Mouse (Mus musculus) testis, adult 2 months (tissue): ENCODE results near the gene Txndc15.

Source experiments
- CTCF ChIP-seq: fragments of 200-500 bp; IDR thresholded peaks from 2 replicates; pipeline ENCODE4 v1.5.1; 2012; ENCODE audit warnings: low read depth, mild to moderate bottlenecking, inconsistent platforms, low read length, moderate library complexity; ENCODE audit not compliant: control insufficient read depth, insufficient read depth, insufficient replicate concordance
- POLR2A ChIP-seq: fragments of 200-500 bp; IDR thresholded peaks from 2 replicates; pipeline ENCODE4 v1.6.1; 2012; ENCODE audit warnings: low read depth, mild to moderate bottlenecking, inconsistent platforms, low read length, moderate library complexity; ENCODE audit not compliant: control insufficient read depth

DNA sequence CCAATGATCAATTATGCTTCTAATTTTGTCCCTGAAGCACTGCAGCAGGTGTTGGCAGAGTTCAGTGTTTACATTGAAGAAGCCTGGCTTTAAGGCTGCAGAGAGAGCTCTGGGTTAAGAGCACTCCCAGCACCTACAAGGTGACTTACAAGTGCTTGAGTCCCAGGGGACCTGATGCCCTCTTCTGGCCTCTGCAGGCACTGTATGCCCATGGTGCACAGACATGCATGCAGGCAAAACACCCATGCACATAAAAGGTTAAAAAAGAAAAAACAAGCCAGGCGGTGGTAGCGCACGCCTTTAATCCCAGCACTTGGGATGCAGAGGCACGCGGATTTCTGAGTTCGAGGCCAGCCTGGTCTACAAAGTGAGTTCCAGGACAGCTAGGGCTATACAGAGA is 43.2 kb downstream of the Txndc15 start:
- no peak for TF ChIP-seq POLR2A
- no peak for TF ChIP-seq CTCF
